Mouse (Mus musculus) mouse embryonic stem cell (cell line): ENCODE measurements around the gene Gm21972.

Experiments
- in situ Hi-C, 2 experiments: fragments of 300-500 bp; cut with MboI; formaldehyde crosslinking; loops; 1 replicate in 1 of 2; 3 replicates in 1 of 2; pipeline ENCODE4 v1.14.3; 2019 to 2020; ENCODE audit warnings: low sequenced_read_pairs in 2 of 2, low pct_unique_long_range_greater_than_20kb in 1 of 2, mixed read lengths in 1 of 2; ENCODE audit not compliant: unreplicated experiment in 1 of 2

Gm21972 gene

GRCm38 (mm10) chr1:86202617-86203219 is 69.3 kb downstream of the Gm21972 start:
- in situ Hi-C loops, result no loop called here

GRCm38 (mm10) chr1:86210676-86211075 is 77.2 kb downstream of the Gm21972 start:
- in situ Hi-C loops, result loop anchor here in 1 of 2 experiments (10.0 kb wide), 1 partner anchor 124 kb away; no protein-coding TSS in a partner anchor

GRCm38 (mm10) chr1:86211498-86211897 is 78.1 kb downstream of the Gm21972 start:
- in situ Hi-C loops, result loop anchor here in 1 of 2 experiments (10.0 kb wide), 1 partner anchor 123 kb away; no protein-coding TSS in a partner anchor
